Mouse (Mus musculus) cerebellum, postnatal 14 days (tissue): ENCODE data around the gene H2al2a.
"Not testable (repeated sequence)": the region's sequence is repeated elsewhere in the genome, so short reads cannot be mapped to it uniquely, and the experiment has no call there.

Experiments used
- DNase-seq, 2 experiments: peaks; one replicate each; pipeline ENCODE4 v3.0.0; 2021; ENCODE audit warnings: mixed read lengths in 2 of 2

The H2al2a gene

GRCm38 (mm10) chr2:17973868-17974440 is 22.8 kb downstream of the H2al2a start:
- no peak for DNase-seq

GRCm38 (mm10) chr2:17973246-17973645 is 23.5 kb downstream of the H2al2a start:
- no peak for DNase-seq

- no peak for DNase-seq
Measured at GRCm38 (mm10) chr2:17972843-17973242, 23.9 kb downstream of the H2al2a start.

GRCm38 (mm10) chr2:17971407-17971806 is 25.4 kb downstream of the H2al2a start:
- no peak for DNase-seq

- DNase-seq: no peak
Measured at GRCm38 (mm10) chr2:17970662-17971061, 26.1 kb downstream of the H2al2a start.

- no peak for DNase-seq
Measured at GRCm38 (mm10) chr2:17970187-17970586, 26.6 kb downstream of the H2al2a start.

- DNase-seq: no peak
Measured at GRCm38 (mm10) chr2:17968571-17968970, 28.2 kb downstream of the H2al2a start.

- not testable (repeated sequence) for DNase-seq
Measured at GRCm38 (mm10) chr2:17968037-17968436, 28.7 kb downstream of the H2al2a start.

- no peak for DNase-seq
Measured at GRCm38 (mm10) chr2:17959501-17959900, 37.3 kb downstream of the H2al2a start.

GRCm38 (mm10) chr2:17946875-17947274 is 49.9 kb downstream of the H2al2a start:
- no peak for DNase-seq
